Mouse (Mus musculus) MEL (cell line): Measurements from ENCODE around the gene Plxdc1. TPM values are rescaled to one million over a fixed set of nuclear protein-coding genes. Genes with fewer than 3 reads are reported as not detected.

ENCODE experiments used
- DNase-seq: peaks from one replicate; pipeline ENCODE4 v3.0.0; 2011; ENCODE audit warnings: low read depth, low spot score
- H3K27ac ChIP-seq: 2 replicates; pipeline ENCODE4 v1.5.1; 2012; ENCODE audit warnings: low read depth, mild to moderate bottlenecking, control low read depth, low read length, moderate library complexity; ENCODE audit not compliant: control insufficient read depth
- H3K27me3 ChIP-seq, 2 experiments: fragments of 150-350 bp in 1 of 2; sonication (generic) in 1 of 2; 2 replicates each; pipeline ENCODE4 v1.6.1; 2012; ENCODE audit warnings: low read length in 2 of 2, mild to moderate bottlenecking in 2 of 2, improper control_type of control experiment in 1 of 2, moderate library complexity in 1 of 2; ENCODE audit not compliant: insufficient read depth in 2 of 2, control insufficient read depth in 1 of 2
- H3K36me3 ChIP-seq, 2 experiments: 2 replicates each; pipeline ENCODE4 v1.6.1; 2012 to 2014; ENCODE audit warnings: low read length in 2 of 2, improper control_type of control experiment in 1 of 2, inconsistent platforms in 1 of 2, mild to moderate bottlenecking in 1 of 2; ENCODE audit not compliant: insufficient read depth in 2 of 2, control insufficient read depth in 1 of 2
- H3K4me1 ChIP-seq, 2 experiments: fragments of 150-350 bp in 1 of 2; sonication (generic) in 1 of 2; 2 replicates each; pipeline ENCODE4 v1.6.1; 2012; ENCODE audit warnings: low read length in 2 of 2, improper control_type of control experiment in 1 of 2, mild to moderate bottlenecking in 1 of 2; ENCODE audit not compliant: insufficient read depth in 2 of 2, control insufficient read depth in 1 of 2
- H3K4me3 ChIP-seq, 2 experiments: fragments of 150-350 bp in 1 of 2; sonication (generic) in 1 of 2; 2 replicates each; pipeline ENCODE4 v1.5.1; 2012; ENCODE audit warnings: low read depth in 2 of 2, low read length in 2 of 2, mild to moderate bottlenecking in 2 of 2, moderate library complexity in 2 of 2, control low read depth in 1 of 2, improper control_type of control experiment in 1 of 2; ENCODE audit not compliant: control insufficient read depth in 1 of 2, insufficient read depth in 1 of 2
- H3K79me2 ChIP-seq: 2 replicates; pipeline ENCODE4 v1.6.1; 2012; ENCODE audit warnings: mild to moderate bottlenecking, low read length, moderate library complexity; ENCODE audit not compliant: control insufficient read depth, poor library complexity, insufficient read depth
- H3K9ac ChIP-seq: 2 replicates; pipeline ENCODE4 v1.6.1; 2012; ENCODE audit warnings: low read depth, mild to moderate bottlenecking, control low read depth, low read length, moderate library complexity; ENCODE audit not compliant: control insufficient read depth, poor library complexity, severe bottlenecking
- H3K9me3 ChIP-seq: fragments of 150-350 bp; sonication (generic); replicated peaks from 2 replicates; pipeline ENCODE4 v1.6.1; 2012; ENCODE audit warnings: mild to moderate bottlenecking, low read length, improper control_type of control experiment, moderate library complexity; ENCODE audit not compliant: insufficient read depth
- BHLHE40 ChIP-seq: IDR thresholded peaks from 2 replicates; pipeline ENCODE4 v1.6.1; 2012; ENCODE audit warnings: low read depth, mild to moderate bottlenecking, inconsistent platforms, low read length, improper control_type of control experiment, borderline replicate concordance
- E2F4 ChIP-seq: IDR thresholded peaks from 2 replicates; pipeline ENCODE4 v1.6.1; 2011; ENCODE audit warnings: low read depth, low read length, improper control_type of control experiment, borderline replicate concordance
- ETS1 ChIP-seq: IDR thresholded peaks from 2 replicates; pipeline ENCODE4 v1.6.1; 2012; ENCODE audit warnings: low read depth, mild to moderate bottlenecking, inconsistent platforms, low read length, improper control_type of control experiment, moderate library complexity
- GATA1 ChIP-seq: IDR thresholded peaks from 2 replicates; pipeline ENCODE4 v1.6.1; 2011; ENCODE audit warnings: low read depth, low read length, improper control_type of control experiment
- HCFC1 ChIP-seq: IDR thresholded peaks from 2 replicates; pipeline ENCODE4 v1.6.1; 2012; ENCODE audit warnings: low read depth, mild to moderate bottlenecking, inconsistent platforms, low read length, improper control_type of control experiment, moderate library complexity
- MAZ ChIP-seq: IDR thresholded peaks from 2 replicates; pipeline ENCODE4 v1.6.1; 2012; ENCODE audit warnings: low read depth, mild to moderate bottlenecking, inconsistent platforms, low read length, improper control_type of control experiment
- MXI1 ChIP-seq: IDR thresholded peaks from 2 replicates; pipeline ENCODE4 v1.6.1; 2011; ENCODE audit warnings: mild to moderate bottlenecking, low read depth, low read length, improper control_type of control experiment
- MYC ChIP-seq: IDR thresholded peaks from 2 replicates; pipeline ENCODE4 v1.6.1; 2011; ENCODE audit warnings: low read depth, mild to moderate bottlenecking, low read length, improper control_type of control experiment, moderate library complexity
- NRF1 ChIP-seq: IDR thresholded peaks from 2 replicates; pipeline ENCODE4 v1.6.1; 2014; ENCODE audit warnings: low read depth, mild to moderate bottlenecking, inconsistent platforms, low read length, improper control_type of control experiment, moderate library complexity; ENCODE audit not compliant: poor library complexity, insufficient read depth, severe bottlenecking
- POLR2A ChIP-seq, 2 experiments: IDR thresholded peaks; 2 replicates each; pipeline ENCODE4 v1.6.1; 2011 to 2012; ENCODE audit warnings: low read length in 2 of 2, mild to moderate bottlenecking in 2 of 2, control low read depth in 1 of 2, improper control_type of control experiment in 1 of 2, low read depth in 1 of 2, moderate library complexity in 1 of 2; ENCODE audit not compliant: control insufficient read depth in 1 of 2, insufficient read depth in 1 of 2, poor library complexity in 1 of 2
- POLR2AphosphoS2 ChIP-seq: IDR thresholded peaks from 2 replicates; pipeline ENCODE4 v1.6.1; 2011; ENCODE audit warnings: low read length, improper control_type of control experiment
- SMC3 ChIP-seq: IDR thresholded peaks from 2 replicates; pipeline ENCODE4 v1.6.1; 2011; ENCODE audit warnings: low read depth, low read length, improper control_type of control experiment
- TAL1 ChIP-seq: IDR thresholded peaks from 2 replicates; pipeline ENCODE4 v1.6.1; 2012; ENCODE audit warnings: mild to moderate bottlenecking, inconsistent platforms, low read length, moderate library complexity, mixed read lengths
- TCF12 ChIP-seq: IDR thresholded peaks from 2 replicates; pipeline ENCODE4 v1.6.1; 2014; ENCODE audit warnings: low read depth, mild to moderate bottlenecking, inconsistent platforms, low read length, improper control_type of control experiment, moderate library complexity
- UBTF ChIP-seq: IDR thresholded peaks from 2 replicates; pipeline ENCODE4 v1.6.1; 2012; ENCODE audit warnings: low read depth, mild to moderate bottlenecking, inconsistent platforms, low read length, improper control_type of control experiment, moderate library complexity, borderline replicate concordance; ENCODE audit not compliant: insufficient read depth
- ZKSCAN1 ChIP-seq: IDR thresholded peaks from 2 replicates; pipeline ENCODE4 v1.6.1; 2012; ENCODE audit warnings: low read depth, mild to moderate bottlenecking, inconsistent platforms, low read length, improper control_type of control experiment, moderate library complexity
- ZNF384 ChIP-seq: IDR thresholded peaks from 2 replicates; pipeline ENCODE4 v1.6.1; 2012; ENCODE audit warnings: low read depth, mild to moderate bottlenecking, inconsistent platforms, low read length, improper control_type of control experiment
- polyA plus RNA-seq, 2 experiments: library from polyadenylated mRNA; stranded (reverse) in 1 of 2; unstranded in 1 of 2; fragments of >175 nt in 1 of 2; fragments of >200 nt in 1 of 2; gene quantifications; 2 replicates each; pipeline versions ENCODE4 v1.2.1 to v1.2.4; 2012; ENCODE audit warnings: low replicate concordance in 2 of 2, low read depth in 1 of 2; ENCODE audit not compliant: insufficient read length in 2 of 2, insufficient read depth in 1 of 2, missing spikeins in 1 of 2
- total RNA-seq: library from RNA; depleted of rRNA; stranded (reverse); fragments of 300-350 nt; gene quantifications from 2 replicates; pipeline ENCODE4 v1.2.3, GENCODE M21; 2012

Gene Plxdc1
- total and polyA plus RNA-seq, 3 experiments: 13.1 to 24.5 TPM; not detected in 1

- Histone ChIP-seq H3K27ac (no peak overlapping the region), H3K4me3 (no peak overlapping the region), H3K79me2 (no peaks in the 10 kb centered on the region), H3K36me3 (no peaks in the 10 kb centered on the region), H3K27me3 (no peaks in the 10 kb centered on the region), H3K9me3 (no peaks in the 10 kb centered on the region), H3K9ac (no peak overlapping the region), H3K4me1 (peaks cover 0 to 4% of the 10 kb centered on the region in 2 experiments; a peak in 1 of 4 replicates)
- no peak for TF ChIP-seq MYC
- TF ChIP-seq HCFC1: no peak
- no peak for DNase-seq
These were observed 49.7 kb upstream of the Plxdc1 start for GRCm38 (mm10) chr11:98035977-98036377.

- Histone ChIP-seq H3K27me3 (no peaks in the 10 kb centered on the region), H3K36me3 (no peaks in the 10 kb centered on the region; a peak in 1 of 4 replicates), H3K4me1 (peaks cover 0 to 4% of the 10 kb centered on the region in 2 experiments; a peak in 1 of 4 replicates), H3K9ac (no peak overlapping the region), H3K27ac (no peak overlapping the region), H3K4me3 (no peak overlapping the region), H3K9me3 (no peaks in the 10 kb centered on the region), H3K79me2 (no peaks in the 10 kb centered on the region)
- DNase-seq: no peak
- no peak for TF ChIP-seq BHLHE40
- no peak for TF ChIP-seq MXI1
- no peak for TF ChIP-seq ZKSCAN1
These were observed 48.6 kb upstream of the Plxdc1 start for GRCm38 (mm10) chr11:98034840-98035239.

- no peak for DNase-seq
- TF ChIP-seq MAZ: no peak
- no peak for TF ChIP-seq SMC3
- no peak for TF ChIP-seq ZNF384
- TF ChIP-seq MXI1: no peak
- no peak for TF ChIP-seq GATA1
- TF ChIP-seq ETS1: no peak
- TF ChIP-seq NRF1: no peak
- no peak for TF ChIP-seq POLR2AphosphoS2
- TF ChIP-seq POLR2A (IDR thresholded peaks at IDR 0.05; ENCODE audit: control insufficient read depth in 1 of 2, insufficient read depth in 1 of 2, low read depth in 1 of 2, low read length in 2 of 2, poor library complexity in 1 of 2): no peak
- no peak for TF ChIP-seq TCF12
- TF ChIP-seq TAL1: no peak
- TF ChIP-seq UBTF: no peak
- TF ChIP-seq E2F4: no peak
- TF ChIP-seq HCFC1: no peak
- Histone ChIP-seq H3K36me3 (peaks cover 3% of the 10 kb centered on the region in 2 experiments), H3K4me1 (peaks cover 0 to 6% of the 10 kb centered on the region in 2 experiments; a peak in 1 of 4 replicates), H3K27me3 (no peaks in the 10 kb centered on the region), H3K27ac (no peak overlapping the region), H3K79me2 (peaks cover under 1% of the 10 kb centered on the region; the same call in 1 of the 2 replicates), H3K9ac (no peak overlapping the region), H3K4me3 (no peak overlapping the region), H3K9me3 (no peaks in the 10 kb centered on the region)
These were observed 47.8 kb upstream of the Plxdc1 start for GRCm38 (mm10) chr11:98034061-98034460.
